Mouse (Mus musculus) brain, adult 2 months (tissue): ENCODE data around the gene Cyp26b1.

Experiments
- DNase-seq: peaks from one replicate; pipeline ENCODE4 v3.0.0; 2011; ENCODE audit warnings: low read depth, low spot score

Cyp26b1 gene

DNA sequence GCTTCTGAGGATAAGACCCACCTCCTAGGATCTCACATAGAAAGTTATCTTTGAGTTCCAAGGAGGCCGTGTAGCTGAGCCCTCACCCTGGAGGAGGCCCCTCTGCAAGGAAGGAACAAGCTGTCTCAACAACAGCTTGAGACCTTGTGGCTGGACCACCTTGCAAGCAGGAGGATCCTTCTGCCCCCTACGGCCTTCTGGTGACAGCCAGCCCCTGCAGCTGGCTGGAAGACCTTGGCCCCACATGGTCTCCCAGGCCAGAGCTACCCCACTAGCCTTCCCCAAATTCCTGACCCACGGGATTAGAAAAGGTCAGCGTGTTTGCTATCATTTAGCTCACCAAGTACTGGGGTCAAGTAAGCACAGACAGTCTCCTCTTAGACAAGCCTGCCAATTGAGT is 30.8 kb downstream of the Cyp26b1 start:
- DNase-seq, result no peak

GRCm38 (mm10) chr6:84561171-84561570 is 32.5 kb downstream of the Cyp26b1 start:
- DNase-seq, result no peak

GRCm38 (mm10) chr6:84549852-84550437 is 43.8 kb downstream of the Cyp26b1 start:
- no peak for DNase-seq

DNA sequence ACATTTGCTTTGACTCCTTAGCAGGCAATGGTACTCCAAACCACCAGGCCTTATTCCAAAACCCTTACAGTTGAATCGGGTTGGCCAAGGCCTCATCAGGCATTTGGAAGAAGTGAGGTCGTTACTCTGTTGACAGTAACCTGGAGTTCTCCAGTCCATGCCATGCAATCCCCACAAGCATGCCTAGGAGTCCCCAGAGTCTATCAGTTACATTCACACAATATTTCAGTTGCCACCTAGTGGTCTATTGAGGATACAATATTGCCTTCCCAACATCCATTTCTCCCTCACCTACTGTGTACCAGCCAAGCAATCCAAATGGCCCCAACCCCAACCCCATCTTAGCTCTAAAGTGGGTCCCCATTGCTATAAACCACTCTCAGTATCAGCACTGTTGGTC is 48.3 kb downstream of the Cyp26b1 start:
- DNase-seq, result peak; percentile 19

GRCm38 (mm10) chr6:84544359-84544758 is 49.3 kb downstream of the Cyp26b1 start:
- DNase-seq, result no peak

DNA sequence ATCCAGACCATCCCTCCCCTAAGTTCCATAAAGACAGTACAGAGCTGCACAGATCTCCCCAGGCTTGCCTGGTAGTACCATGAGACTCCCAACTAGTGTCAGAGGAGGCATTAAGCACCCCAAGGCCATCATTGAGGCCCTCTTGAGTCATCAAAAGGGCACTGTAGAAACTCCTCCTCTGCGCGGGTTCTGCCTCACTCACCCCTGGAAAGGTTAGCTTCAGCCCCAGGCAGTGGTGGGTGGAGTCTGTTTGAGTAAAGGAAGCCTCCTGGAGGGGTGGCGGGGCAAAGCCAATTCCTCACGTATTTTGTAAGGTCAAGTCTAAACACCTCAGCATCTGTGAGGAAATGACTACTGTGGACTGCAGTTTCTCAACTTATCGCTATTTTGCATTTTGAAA is 50.2 kb downstream of the Cyp26b1 start:
- no peak for DNase-seq

DNA sequence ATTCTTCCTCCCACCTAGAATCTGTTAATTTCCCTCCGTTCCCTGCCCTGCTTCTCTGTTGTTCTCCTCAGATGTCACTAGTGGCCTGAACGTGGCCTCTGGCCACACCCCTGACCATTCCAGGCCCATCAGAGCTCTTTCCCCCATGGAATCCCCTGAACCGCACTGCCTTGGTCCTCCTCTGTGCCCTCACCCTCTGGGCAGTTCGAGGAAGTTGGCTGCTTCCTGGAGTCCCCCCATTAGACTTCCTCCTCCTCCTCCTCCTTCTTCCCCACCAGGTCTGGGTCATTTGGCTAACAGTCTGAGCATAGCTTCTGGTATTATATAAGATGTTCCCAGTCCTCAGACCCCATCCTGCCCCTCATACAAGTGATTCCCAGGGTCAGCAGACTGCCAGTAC is 53.8 kb downstream of the Cyp26b1 start:
- DNase-seq, result no peak

GRCm38 (mm10) chr6:84538681-84539080 is 55.0 kb downstream of the Cyp26b1 start:
- DNase-seq, result no peak

DNA sequence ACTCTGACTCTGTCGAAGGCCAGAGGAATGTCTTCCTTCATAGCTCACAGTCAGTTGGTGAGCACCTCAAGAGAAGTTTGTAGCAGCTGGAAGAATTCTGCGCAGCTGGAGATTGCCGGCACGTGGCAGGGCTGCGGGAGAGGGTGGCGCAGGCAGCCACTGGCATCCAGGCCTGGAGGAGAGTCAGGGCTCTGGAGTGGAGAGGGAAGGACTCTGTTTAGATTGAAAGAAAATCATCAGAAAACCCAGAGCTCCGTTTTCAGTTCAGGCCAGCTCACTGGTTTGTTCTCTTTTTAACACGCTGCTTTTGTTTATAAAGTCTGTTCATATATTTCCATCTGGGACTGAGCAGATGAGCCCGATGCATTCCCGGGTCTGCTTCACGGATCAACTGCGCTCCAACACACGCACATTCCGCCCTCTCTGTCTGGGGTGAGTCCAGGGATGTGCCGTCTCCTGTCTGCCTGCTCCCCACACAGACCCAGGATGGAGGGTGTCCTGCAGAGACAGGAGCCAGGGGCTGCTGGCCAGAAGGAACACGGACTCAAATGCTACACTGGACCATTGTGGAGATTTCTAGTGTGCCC is 56.0 kb downstream of the Cyp26b1 start:
- peak; percentile 16 for DNase-seq

GRCm38 (mm10) chr6:84534944-84535343 is 58.8 kb downstream of the Cyp26b1 start:
- peak; percentile 68 for DNase-seq

DNA sequence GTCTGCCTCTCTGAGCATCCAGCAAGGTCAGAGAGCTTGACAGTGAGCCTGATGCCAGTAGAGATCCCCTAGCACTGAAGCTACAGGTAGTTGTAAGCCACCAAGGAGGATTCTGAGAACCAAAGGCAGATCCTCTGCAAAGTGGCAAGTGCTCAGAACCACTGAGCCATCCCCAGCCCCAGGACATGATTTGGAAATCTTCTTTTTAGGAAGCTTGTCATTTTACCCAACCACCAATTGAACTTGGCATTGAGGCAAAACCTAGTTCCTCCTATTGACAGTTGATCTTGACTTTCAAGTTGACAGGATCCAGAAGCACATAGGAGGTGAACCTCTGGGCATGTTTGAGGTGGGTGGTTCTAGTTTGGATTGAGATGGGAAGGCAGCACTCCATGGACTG is 63.8 kb downstream of the Cyp26b1 start:
- no peak for DNase-seq

- no peak for DNase-seq
Measured at GRCm38 (mm10) chr6:84524901-84525601, 68.7 kb downstream of the Cyp26b1 start.
